Comparison of ENCODE assay signal across 21 mouse cellular contexts in the genomic region with DNA sequence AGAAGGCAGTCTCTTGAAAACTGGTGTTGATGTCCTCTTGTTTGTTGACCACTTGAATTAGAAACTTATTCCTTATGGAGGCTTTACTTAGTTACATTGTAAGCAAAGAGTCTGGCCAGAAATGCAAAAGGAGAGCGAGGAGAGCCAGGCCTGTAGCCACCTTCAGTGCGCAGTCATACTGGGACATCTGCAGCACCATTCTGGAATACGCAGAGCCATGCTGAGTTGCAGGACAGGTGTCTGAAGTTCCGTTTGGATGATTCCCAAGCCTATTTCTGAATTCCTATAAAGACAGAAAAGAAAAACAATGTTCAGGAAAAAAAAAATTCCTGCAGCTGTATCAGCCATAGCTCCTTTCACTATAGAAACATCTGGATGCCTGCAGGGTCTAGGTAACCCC.
"Had no signal": no experiment of that assay in that cellular context is flagged by ENCODE, and none has a peak within 500 bp of the region (broad histone marks: within the 10 kb centered on the region; RNA-seq: fewer than 3 reads in every experiment).

No protein-coding gene starts in this region.

- ATAC-seq: liver, postnatal 0 days; lung, postnatal 0 days; midbrain, embryonic 15.5 days had no signal

- H3K9me3 ChIP-seq: kidney, embryonic 15.5 days; limb, embryonic 12.5 days; limb, embryonic 15.5 days; midbrain, embryonic 12.5 days; midbrain, embryonic 15.5 days; neural tube, embryonic 12.5 days; neural tube, embryonic 15.5 days; stomach, embryonic 15.5 days had no signal

- H3K4me3 ChIP-seq: kidney, embryonic 15.5 days; limb, embryonic 12.5 days; limb, embryonic 15.5 days; midbrain, embryonic 12.5 days; midbrain, embryonic 15.5 days; neural tube, embryonic 12.5 days; neural tube, embryonic 15.5 days; stomach, embryonic 15.5 days had no signal

- DNase-seq: kidney, postnatal 10 days; kidney, postnatal 4 days; left cerebral cortex, postnatal 4 days; liver, postnatal 0 days; lung, embryonic 14.5 days; retina, postnatal 1 day; right cerebral cortex, postnatal 25 days; spleen, adult 18-20 months; thymus, postnatal 25 days had no signal

- H3K4me1 ChIP-seq: kidney, embryonic 15.5 days; limb, embryonic 12.5 days; limb, embryonic 15.5 days; midbrain, embryonic 15.5 days; neural tube, embryonic 12.5 days; neural tube, embryonic 15.5 days; stomach, embryonic 15.5 days had no signal

- H3K4me2 ChIP-seq: kidney, embryonic 15.5 days; limb, embryonic 12.5 days; limb, embryonic 15.5 days; liver, embryonic 11.5 days; lung, embryonic 14.5 days; midbrain, embryonic 12.5 days; midbrain, embryonic 15.5 days; neural tube, embryonic 12.5 days; neural tube, embryonic 15.5 days; stomach, embryonic 15.5 days had no signal

- H3K27ac ChIP-seq: kidney, embryonic 15.5 days; limb, embryonic 12.5 days; limb, embryonic 15.5 days; liver, embryonic 14.5 days; macrophage; midbrain, embryonic 12.5 days; midbrain, embryonic 15.5 days; neural tube, embryonic 12.5 days; neural tube, embryonic 15.5 days; stomach, embryonic 15.5 days had no signal

- H3K27me3 ChIP-seq: kidney, embryonic 15.5 days; limb, embryonic 12.5 days; limb, embryonic 15.5 days; midbrain, embryonic 12.5 days; midbrain, embryonic 15.5 days; neural tube, embryonic 12.5 days; neural tube, embryonic 15.5 days; stomach, embryonic 15.5 days had no signal

- H3K36me3 ChIP-seq: limb, embryonic 12.5 days; limb, embryonic 15.5 days; midbrain, embryonic 12.5 days; midbrain, embryonic 15.5 days; neural tube, embryonic 12.5 days; neural tube, embryonic 15.5 days; stomach, embryonic 15.5 days had no signal

- H3K9ac ChIP-seq: kidney, embryonic 15.5 days; limb, embryonic 12.5 days; limb, embryonic 15.5 days; liver, embryonic 14.5 days; liver, postnatal 0 days; lung, embryonic 14.5 days; midbrain, embryonic 12.5 days; midbrain, embryonic 15.5 days; neural tube, embryonic 15.5 days; stomach, embryonic 15.5 days had no signal
